Mouse (Mus musculus) CH12.LX (cell line): ENCODE measurements at regions not wholly inside any gene's neighbourhood (a gene's known extent, or its start where the extent isn't known, plus 50 kb on each side); places are given as distances from the start of the nearest gene placed in this dataset.
A peak's percentile ranks its signal among the peaks of the same experiment; 100 is the strongest.

ENCODE experiments used
- DNase-seq: peaks from one replicate; pipeline ENCODE4 v3.0.0-alpha.2; 2013; ENCODE audit errors: extremely low read depth
- H3K27ac ChIP-seq: 2 replicates; pipeline ENCODE4 v1.5.1; 2012; ENCODE audit warnings: low read depth, mild to moderate bottlenecking, control low read depth, moderate library complexity; ENCODE audit not compliant: insufficient read depth
- H3K27me3 ChIP-seq: replicated peaks from 2 replicates; pipeline ENCODE3; 2012; ENCODE audit warnings: inconsistent platforms
- H3K36me3 ChIP-seq, 2 experiments: replicated peaks in 1 of 2; 2 replicates each; pipeline versions ENCODE3 to v1.6.1; 2012; ENCODE audit warnings: inconsistent platforms in 1 of 2, low read length in 1 of 2, mild to moderate bottlenecking in 1 of 2, mixed read lengths in 1 of 2, moderate library complexity in 1 of 2; ENCODE audit not compliant: control insufficient read depth in 1 of 2, insufficient read depth in 1 of 2
- H3K4me1 ChIP-seq, 2 experiments: 2 replicates each; pipeline ENCODE4 v1.6.1; 2012; ENCODE audit warnings: inconsistent platforms in 1 of 2, moderate library complexity in 1 of 2; ENCODE audit not compliant: insufficient read depth in 2 of 2, control insufficient read depth in 1 of 2
- H3K4me2 ChIP-seq: 2 replicates; pipeline ENCODE4 v1.6.1; 2012; ENCODE audit warnings: low read depth, mild to moderate bottlenecking, control low read depth; ENCODE audit not compliant: poor library complexity, insufficient read depth, severe bottlenecking
- H3K4me3 ChIP-seq, 3 experiments: fragments of 150-350 bp in 1 of 3; sonication (generic) in 1 of 3; replicated peaks in 1 of 3; 2 replicates each; pipeline versions ENCODE3 to v1.5.1; 2011 to 2012; ENCODE audit warnings: low read depth in 2 of 3, low read length in 2 of 3, mild to moderate bottlenecking in 2 of 3, moderate library complexity in 2 of 3, control low read depth in 1 of 3, improper control_type of control experiment in 1 of 3, inconsistent platforms in 1 of 3, mixed read lengths in 1 of 3; ENCODE audit not compliant: poor library complexity in 1 of 3
- H3K79me2 ChIP-seq: replicated peaks from 2 replicates; pipeline ENCODE4 v1.6.1; 2012; ENCODE audit warnings: mild to moderate bottlenecking, moderate library complexity; ENCODE audit not compliant: control insufficient read depth, poor library complexity, insufficient read depth, severe bottlenecking; ENCODE audit errors: extremely low read depth
- H3K9ac ChIP-seq: 2 replicates; pipeline ENCODE4 v1.6.1; 2012; ENCODE audit warnings: low read depth, mild to moderate bottlenecking, control low read depth, moderate library complexity; ENCODE audit not compliant: insufficient read depth
- H3K9me3 ChIP-seq: replicated peaks from 2 replicates; pipeline ENCODE3; 2012; ENCODE audit warnings: low read length, inconsistent platforms, mixed read lengths
- CHD1 ChIP-seq: IDR thresholded peaks from 2 replicates; pipeline ENCODE4 v1.6.1; 2012; ENCODE audit warnings: low read depth, low read length, improper control_type of control experiment, inconsistent platforms
- CHD2 ChIP-seq: IDR thresholded peaks from 2 replicates; pipeline ENCODE4 v1.6.1; 2011; ENCODE audit warnings: low read length, improper control_type of control experiment
- CTCF ChIP-seq, 2 experiments: IDR thresholded peaks in 1 of 2; conservative IDR thresholded peaks in 1 of 2; 2 replicates each; pipeline ENCODE4 v1.5.1; 2011 to 2012; ENCODE audit warnings: low read depth in 2 of 2, low read length in 2 of 2, improper control_type of control experiment in 1 of 2, inconsistent platforms in 1 of 2, mild to moderate bottlenecking in 1 of 2, moderate library complexity in 1 of 2
- E2F4 ChIP-seq: IDR thresholded peaks from 2 replicates; pipeline ENCODE4 v1.6.1; 2011; ENCODE audit warnings: low read depth, low read length, improper control_type of control experiment; ENCODE audit not compliant: insufficient replicate concordance
- ELF1 ChIP-seq: IDR thresholded peaks from 2 replicates; pipeline ENCODE4 v1.6.1; 2014; ENCODE audit warnings: low read depth, mild to moderate bottlenecking, inconsistent platforms, low read length, improper control_type of control experiment
- EP300 ChIP-seq: IDR thresholded peaks from 2 replicates; pipeline ENCODE4 v1.6.1; 2011; ENCODE audit warnings: low read length, improper control_type of control experiment
- IRF4 ChIP-seq: IDR thresholded peaks from 2 replicates; pipeline ENCODE4 v1.6.1; 2014; ENCODE audit warnings: low read depth, mild to moderate bottlenecking, inconsistent platforms, low read length, improper control_type of control experiment
- KAT2A ChIP-seq: IDR thresholded peaks from 2 replicates; pipeline ENCODE4 v1.6.1; 2012; ENCODE audit warnings: low read length, improper control_type of control experiment, inconsistent platforms; ENCODE audit not compliant: insufficient replicate concordance
- MAFK ChIP-seq: IDR thresholded peaks from 2 replicates; pipeline ENCODE4 v1.6.1; 2011; ENCODE audit warnings: low read length, improper control_type of control experiment; ENCODE audit not compliant: insufficient replicate concordance
- MAX ChIP-seq: IDR thresholded peaks from 2 replicates; pipeline ENCODE4 v1.6.1; 2011; ENCODE audit warnings: low read length, improper control_type of control experiment
- MEF2A ChIP-seq: IDR thresholded peaks from 2 replicates; pipeline ENCODE4 v1.6.1; 2014; ENCODE audit warnings: low read depth, mild to moderate bottlenecking, inconsistent platforms, low read length, improper control_type of control experiment, borderline replicate concordance
- MXI1 ChIP-seq: IDR thresholded peaks from 2 replicates; pipeline ENCODE4 v1.6.1; 2011; ENCODE audit warnings: mild to moderate bottlenecking, low read depth, low read length, improper control_type of control experiment
- NELFE ChIP-seq: IDR thresholded peaks from 2 replicates; pipeline ENCODE4 v1.6.1; 2011; ENCODE audit warnings: low read depth, low read length, improper control_type of control experiment
- NRF1 ChIP-seq: IDR thresholded peaks from 2 replicates; pipeline ENCODE4 v1.6.1; 2014; ENCODE audit warnings: low read depth, mild to moderate bottlenecking, inconsistent platforms, low read length, improper control_type of control experiment, moderate library complexity
- PAX5 ChIP-seq: IDR thresholded peaks from 2 replicates; pipeline ENCODE4 v1.6.1; 2012; ENCODE audit warnings: low read length, inconsistent platforms, mixed read lengths
- POLR2A ChIP-seq: IDR thresholded peaks from 2 replicates; pipeline ENCODE4 v1.6.1; 2011; ENCODE audit warnings: low read depth, mild to moderate bottlenecking, improper control_type of control experiment, low read length
- RCOR1 ChIP-seq: conservative IDR thresholded peaks from 2 replicates; pipeline ENCODE4 v1.6.1; 2012; ENCODE audit warnings: low read depth, mild to moderate bottlenecking, inconsistent platforms, low read length, improper control_type of control experiment
- SMC3 ChIP-seq: IDR thresholded peaks from 2 replicates; pipeline ENCODE4 v1.6.1; 2011; ENCODE audit warnings: low read depth, low read length, improper control_type of control experiment
- UBTF ChIP-seq: IDR thresholded peaks from 2 replicates; pipeline ENCODE4 v1.6.1; 2012; ENCODE audit warnings: low read depth, mild to moderate bottlenecking, inconsistent platforms, low read length, improper control_type of control experiment, moderate library complexity
- ZC3H11A ChIP-seq: IDR thresholded peaks from 2 replicates; pipeline ENCODE4 v1.6.1; 2012; ENCODE audit warnings: low read depth, mild to moderate bottlenecking, inconsistent platforms, low read length, improper control_type of control experiment
- ZKSCAN1 ChIP-seq: IDR thresholded peaks from 2 replicates; pipeline ENCODE4 v1.6.1; 2012; ENCODE audit warnings: low read depth, inconsistent platforms, low read length, improper control_type of control experiment, borderline replicate concordance
- ZMIZ1 ChIP-seq: IDR thresholded peaks from 2 replicates; pipeline ENCODE4 v1.6.1; 2012; ENCODE audit warnings: low read depth, mild to moderate bottlenecking, inconsistent platforms, low read length, improper control_type of control experiment
- dilution Hi-C: fragments of 300-500 bp; cut with MboI; formaldehyde crosslinking; loops from 2 replicates; pipeline ENCODE4 v1.14.3; 2020; ENCODE audit warnings: low sequenced_read_pairs; ENCODE audit not compliant: extremely low pct_unique_long_range_greater_than_20kb, extremely low pct_ligation_motif_present
- in situ Hi-C: fragments of 300-500 bp; cut with MboI; formaldehyde crosslinking; loops from 3 replicates; pipeline ENCODE4 v1.14.3; 2019; ENCODE audit warnings: low sequenced_read_pairs, low pct_ligation_motif_present, low pct_unique_long_range_greater_than_20kb, mixed read lengths

DNA sequence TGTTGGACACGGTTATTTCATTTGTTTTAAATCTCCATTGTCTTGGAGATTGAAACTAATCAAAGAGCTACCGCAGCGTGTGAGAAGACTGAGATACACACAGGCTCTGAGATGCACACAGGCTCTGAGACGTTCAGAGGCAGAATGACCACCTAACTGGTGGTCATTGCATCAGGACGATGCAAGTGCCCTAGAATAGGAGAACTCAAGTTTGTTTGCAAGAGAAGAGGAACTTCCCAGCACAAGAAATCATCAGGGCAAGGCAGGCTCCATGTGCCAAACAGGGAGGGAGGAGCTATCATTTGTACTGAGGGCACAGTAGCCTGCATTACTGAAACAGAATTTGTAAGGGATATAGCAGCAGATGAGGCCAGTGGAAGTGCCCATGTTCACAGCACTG lies 190.7 kb upstream of the Lpp start:
- dilution Hi-C loops: no loop called here
- H3K27me3 ChIP-seq: peaks cover 40% of the 10 kb centered on the region
- in situ Hi-C loops: no loop called here
- H3K9me3 ChIP-seq: no peaks in the 10 kb centered on the region
- no peak overlapping the region for H3K4me2 ChIP-seq
- DNase-seq: no peak
- H3K4me1 ChIP-seq: peaks cover 0 to 74% of the 10 kb centered on the region in 2 experiments; a peak in 2 of 4 replicates
- H3K79me2 ChIP-seq: no peaks in the 10 kb centered on the region
- no peak overlapping the region for H3K9ac ChIP-seq
- H3K36me3 ChIP-seq: no peaks in the 10 kb centered on the region
- TF ChIP-seq MAX: no peak
- no peak for TF ChIP-seq PAX5
- no peak for TF ChIP-seq UBTF
- TF ChIP-seq CTCF (conservative IDR thresholded peaks at IDR 0.05 in 1 of 2, IDR thresholded peaks at IDR 0.05 in 1 of 2; ENCODE audit: low read depth in 2 of 2, low read length in 2 of 2): no peak
- no peak for TF ChIP-seq NRF1
- no peak for TF ChIP-seq EP300
- TF ChIP-seq CHD1: no peak
- no peak for TF ChIP-seq ZC3H11A
- TF ChIP-seq SMC3: no peak
- no peak for TF ChIP-seq MXI1
- no peak for TF ChIP-seq ELF1
- no peak for TF ChIP-seq POLR2A
- TF ChIP-seq RCOR1: no peak
- no peak for TF ChIP-seq NELFE
- no peak for TF ChIP-seq ZKSCAN1
- no peak for TF ChIP-seq MAFK
- no peak for TF ChIP-seq IRF4
- no peak for TF ChIP-seq CHD2
- TF ChIP-seq MEF2A: no peak
- no peak for TF ChIP-seq KAT2A
- no peak overlapping the region for H3K27ac ChIP-seq
- no peak overlapping the region for H3K4me3 ChIP-seq

DNA sequence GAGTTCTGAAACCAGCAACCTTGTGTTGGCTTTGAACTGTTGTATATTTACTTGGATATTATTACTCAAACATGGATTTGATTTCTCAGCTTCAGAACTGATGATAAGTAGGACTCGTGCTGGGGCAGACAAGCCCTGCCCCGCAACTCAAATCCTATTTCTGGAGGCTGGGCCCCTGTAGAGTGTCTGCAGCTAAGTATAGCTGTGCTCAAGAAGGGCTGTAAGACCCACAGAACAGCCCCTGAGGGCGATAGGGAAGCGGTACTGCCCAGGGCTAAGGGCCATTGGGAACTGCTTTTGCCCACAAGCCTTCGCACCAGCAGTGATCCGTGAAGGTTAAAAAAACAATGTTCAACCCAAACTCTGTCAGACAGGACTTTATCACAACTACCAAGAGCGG lies 191.9 kb upstream of the Lpp start:
- Histone ChIP-seq H3K79me2 (no peaks in the 10 kb centered on the region), H3K9me3 (no peaks in the 10 kb centered on the region), H3K9ac (no peak overlapping the region), H3K27me3 (peaks cover 44% of the 10 kb centered on the region), H3K4me2 (no peak overlapping the region), H3K27ac (no peak overlapping the region), H3K4me1 (peaks cover 0 to 62% of the 10 kb centered on the region in 2 experiments; a peak in 2 of 4 replicates), H3K36me3 (no peaks in the 10 kb centered on the region), H3K4me3 (no peak overlapping the region)
- in situ Hi-C loops (no loop called here), dilution Hi-C loops (no loop called here)
- no peak for DNase-seq
- 0 out of 2 replicates have a peak, but pooled peaks have one; percentile 10 for TF ChIP-seq MEF2A
- no peak for TF ChIP-seq ZMIZ1
- no peak for TF ChIP-seq E2F4
